Mouse (Mus musculus) kidney, adult 18-20 months (tissue): ENCODE data around the gene Plekhm3.

Experiments
- DNase-seq: peaks from one replicate; pipeline ENCODE4 v3.0.0; 2021

The Plekhm3 gene

DNA sequence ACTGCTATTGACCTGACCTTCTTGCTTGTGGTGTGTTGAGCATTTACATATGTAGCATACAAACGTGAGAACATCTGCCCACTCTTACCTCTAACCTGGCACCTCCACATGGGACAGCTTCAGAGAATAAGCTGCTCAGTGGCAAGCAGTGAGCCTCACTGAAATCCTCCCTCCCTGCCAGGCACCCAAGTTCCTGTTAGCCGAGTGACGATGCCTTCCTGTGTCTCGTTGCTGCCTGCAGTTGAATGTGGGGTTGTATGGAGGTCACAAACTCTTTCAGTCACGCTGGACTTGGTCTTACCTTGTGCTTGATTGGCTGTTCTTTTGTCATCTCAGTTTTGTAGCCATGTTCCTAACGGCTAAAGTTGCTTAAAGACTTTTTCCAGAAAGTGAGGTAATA lies 133.1 kb downstream of the Plekhm3 start:
- no peak for DNase-seq

GRCm38 (mm10) chr1:64817709-64818108 lies 138.9 kb downstream of the Plekhm3 start:
- DNase-seq, result no peak

DNA sequence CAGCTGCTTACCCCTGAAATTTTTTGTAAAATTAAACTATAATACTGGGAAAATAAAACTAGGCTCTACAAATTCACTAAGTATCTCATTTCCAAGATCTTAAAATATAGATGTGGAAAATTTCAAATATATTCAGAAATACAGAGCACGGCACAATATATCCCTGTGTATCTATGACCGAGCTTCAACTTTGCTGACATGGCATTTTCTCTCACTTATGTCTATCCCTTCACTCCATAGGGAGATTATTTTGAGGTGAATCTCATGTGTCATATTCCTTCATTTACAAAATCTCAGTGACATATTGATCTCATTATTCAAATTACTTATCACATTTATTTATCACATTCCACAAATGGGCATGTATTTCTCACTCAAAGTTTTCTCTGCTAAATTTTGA lies 143.4 kb downstream of the Plekhm3 start:
- DNase-seq, result no peak

DNA sequence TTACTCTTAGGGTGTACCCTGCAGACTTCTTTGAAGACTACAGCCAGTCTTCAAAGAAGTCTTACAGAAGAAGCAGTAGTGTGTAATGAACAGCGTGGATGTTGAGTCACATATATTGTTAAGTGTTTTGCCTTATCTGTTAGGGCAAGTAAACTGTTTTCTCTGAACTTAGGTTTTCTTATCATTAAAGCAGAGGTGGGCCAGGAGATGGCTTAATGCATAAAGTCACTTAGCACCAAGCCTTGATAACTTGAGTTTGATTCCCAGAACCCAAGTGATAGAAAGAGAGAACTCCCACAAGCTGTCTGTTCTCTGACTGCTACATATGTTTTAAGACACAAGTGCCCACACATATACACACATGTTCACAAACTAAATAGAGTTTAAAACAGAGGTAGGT lies 144.7 kb downstream of the Plekhm3 start:
- DNase-seq, result no peak

DNA sequence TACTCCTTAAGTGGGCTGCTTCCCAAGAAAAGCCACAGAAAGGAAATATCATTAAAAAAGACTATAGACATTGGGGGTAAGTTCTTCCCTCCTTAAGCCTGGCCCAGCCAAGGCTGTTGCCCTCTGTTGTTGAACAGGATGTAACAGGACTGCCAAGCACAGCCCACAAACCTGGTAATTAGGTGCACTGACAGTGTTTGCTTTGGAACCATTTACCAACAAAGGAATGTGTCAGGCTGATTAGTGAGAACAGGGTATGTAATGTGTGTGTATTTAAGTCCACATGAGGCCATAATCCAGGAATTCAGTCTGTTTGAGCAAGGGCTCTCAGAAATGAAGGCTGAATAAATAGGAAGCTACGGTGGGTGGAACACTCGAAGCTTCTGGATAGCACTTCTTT lies 147.5 kb downstream of the Plekhm3 start:
- peak; percentile 29 for DNase-seq

DNA sequence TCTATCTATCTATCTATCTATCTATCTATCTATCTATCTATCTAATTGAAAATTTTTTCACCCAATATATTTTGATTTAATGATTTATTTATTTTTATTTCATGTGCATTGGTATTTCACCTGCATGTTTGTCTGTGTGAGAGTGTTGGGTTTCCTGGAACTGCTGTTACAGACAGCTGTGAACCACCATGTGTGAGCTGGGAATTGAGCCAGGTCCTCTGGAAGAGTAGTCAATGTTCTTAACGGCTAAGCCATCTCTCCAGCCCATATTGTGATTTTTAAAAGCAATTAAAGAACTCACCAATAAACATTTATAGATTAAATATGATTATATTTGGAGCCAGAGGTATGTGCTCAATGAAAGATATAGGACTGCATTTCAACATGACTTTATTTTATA lies 148.9 kb downstream of the Plekhm3 start:
- no peak for DNase-seq

DNA sequence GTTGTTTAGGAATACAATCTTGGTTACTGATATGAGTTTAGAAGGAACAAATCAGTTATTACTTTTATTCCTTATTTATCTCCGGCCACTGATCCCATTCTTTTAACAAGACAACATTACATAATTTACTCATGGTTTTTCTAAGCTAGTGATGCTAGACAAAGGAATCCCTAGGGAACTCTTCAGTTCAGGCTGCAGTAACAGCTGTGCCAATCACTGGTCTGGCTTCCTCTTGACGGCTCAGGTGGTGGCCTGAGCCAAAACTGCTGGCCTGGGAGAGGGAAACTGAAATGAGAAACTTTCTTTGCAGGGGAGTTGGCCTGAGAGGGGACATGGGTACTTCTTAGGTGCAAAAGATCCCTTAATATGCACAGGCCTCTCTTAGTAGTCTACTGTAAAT lies 151.4 kb downstream of the Plekhm3 start:
- no peak for DNase-seq

DNA sequence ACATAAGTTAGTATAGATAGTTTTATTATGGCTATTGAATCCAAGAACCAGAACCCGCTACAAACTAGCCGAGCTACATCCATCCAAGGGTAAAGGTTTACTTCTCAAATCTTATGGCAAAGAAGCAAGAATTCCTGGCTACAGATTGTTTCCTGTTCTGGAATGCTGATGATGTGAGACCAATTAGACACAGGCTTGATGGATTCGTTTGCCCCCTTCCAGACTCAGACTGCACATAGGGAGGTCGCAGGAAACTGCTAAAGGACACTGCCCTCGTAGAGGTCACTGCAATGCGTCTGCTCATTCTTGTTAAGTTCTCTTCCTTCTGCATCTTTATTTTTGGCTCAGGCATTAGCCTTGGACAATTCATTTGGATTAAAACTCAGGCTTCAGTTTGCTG lies 154.0 kb downstream of the Plekhm3 start:
- no peak for DNase-seq

DNA sequence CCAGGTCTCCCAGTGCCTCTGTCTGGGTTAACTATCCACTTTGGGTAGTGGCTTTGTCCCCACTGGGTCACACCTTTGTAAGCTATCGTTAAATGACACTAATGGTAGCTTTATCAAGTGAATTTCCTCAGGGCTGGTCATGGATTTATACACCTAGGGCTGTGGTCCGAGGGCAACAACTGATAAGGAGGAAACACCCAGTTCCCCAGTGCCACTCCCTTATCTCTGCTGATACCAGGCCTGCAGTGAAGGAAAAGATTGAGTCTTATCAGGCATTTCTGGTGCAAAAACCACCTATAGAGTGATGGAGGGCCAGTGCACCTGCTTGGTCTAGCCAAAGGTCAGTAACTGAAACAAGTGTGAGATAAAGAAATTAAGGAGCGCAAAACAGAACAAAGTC lies 159.0 kb downstream of the Plekhm3 start:
- DNase-seq, result no peak

DNA sequence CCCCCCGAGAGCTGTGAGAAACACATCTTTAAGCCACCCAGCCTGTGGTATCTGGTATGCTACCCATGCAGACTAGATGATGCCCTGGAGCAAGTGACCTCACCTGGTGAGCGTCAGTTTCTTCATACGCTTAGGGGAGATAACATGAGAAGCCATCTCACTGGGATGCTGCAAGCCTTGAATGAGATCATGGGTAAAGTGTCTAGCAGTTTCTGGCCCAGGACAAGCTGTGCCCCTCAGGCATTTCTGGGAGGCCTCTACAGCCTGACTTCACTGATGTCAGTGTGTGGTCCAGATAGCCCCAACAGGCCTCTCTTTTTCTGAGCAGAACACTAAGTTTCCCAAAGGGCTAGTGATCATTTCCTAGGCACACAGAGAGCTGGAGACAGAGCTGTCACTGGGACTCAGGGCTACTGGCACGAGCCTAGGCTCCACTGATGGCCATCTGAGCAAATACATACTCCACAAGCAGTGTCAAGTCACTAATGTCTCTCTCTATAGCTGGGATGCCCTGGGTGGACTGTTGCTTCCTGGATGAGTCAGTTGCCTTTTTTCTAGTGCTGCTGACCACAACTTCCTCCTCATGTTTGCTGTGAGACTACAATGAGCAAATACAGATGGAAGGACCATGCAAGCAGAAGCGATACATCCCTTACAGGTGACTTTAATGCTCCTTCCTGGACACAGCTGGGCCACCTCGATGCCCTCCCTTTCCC lies 159.6 kb downstream of the Plekhm3 start:
- no peak for DNase-seq

DNA sequence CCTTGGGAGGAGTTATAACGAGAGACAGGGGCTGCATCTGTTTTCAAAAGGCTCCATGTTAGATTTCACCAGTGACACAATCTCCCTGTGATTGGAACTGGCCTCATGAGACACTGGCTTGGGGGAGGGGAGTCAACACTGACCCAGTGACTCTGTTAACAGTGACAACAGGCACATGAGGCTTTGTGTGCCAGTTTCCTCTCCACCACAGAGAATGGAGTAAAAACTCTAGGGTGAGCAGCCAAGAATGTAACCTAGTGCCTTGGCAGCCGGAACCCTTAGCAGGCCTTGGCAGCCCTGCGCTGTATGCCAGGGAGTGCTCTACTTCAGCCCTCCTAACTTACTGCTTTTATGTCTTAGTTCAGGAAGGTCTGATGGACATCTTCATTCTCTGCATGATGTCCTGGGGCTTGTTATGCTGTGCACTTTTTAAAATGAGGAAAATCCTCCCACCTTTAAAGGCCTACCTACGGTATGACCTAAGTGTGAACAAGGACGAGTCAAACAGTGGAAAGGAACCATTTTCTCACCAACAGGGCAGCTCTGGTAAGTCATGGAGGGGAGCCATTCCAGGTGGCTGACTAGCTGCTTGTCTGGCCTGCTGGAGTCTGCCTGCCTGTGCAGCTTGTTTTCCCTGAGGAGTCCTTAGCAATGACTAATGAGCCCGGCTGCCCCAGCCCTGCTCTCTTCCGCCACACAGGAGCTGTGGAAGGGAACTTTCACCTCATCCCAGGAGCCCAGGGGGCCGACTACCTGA lies 161.2 kb downstream of the Plekhm3 start:
- no peak for DNase-seq

- peak; percentile 19 for DNase-seq
Observed at GRCm38 (mm10) chr1:64794096-64794495, 162.5 kb downstream of the Plekhm3 start.

DNA sequence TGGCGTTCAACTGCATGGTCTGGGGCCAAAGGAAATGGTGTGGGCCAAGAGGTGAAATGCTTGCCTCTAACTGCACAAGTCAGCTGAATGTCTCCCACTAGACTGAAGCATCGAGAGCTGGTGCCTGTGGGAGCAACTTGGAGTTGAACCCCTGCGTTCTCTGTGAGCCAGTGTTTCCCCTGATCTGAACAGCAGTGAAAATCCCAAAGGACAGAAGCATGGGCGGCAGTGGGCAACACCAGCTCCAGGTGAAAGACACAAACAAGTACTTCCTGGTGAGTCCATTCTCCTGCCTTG lies 163.4 kb downstream of the Plekhm3 start:
- no peak for DNase-seq

DNA sequence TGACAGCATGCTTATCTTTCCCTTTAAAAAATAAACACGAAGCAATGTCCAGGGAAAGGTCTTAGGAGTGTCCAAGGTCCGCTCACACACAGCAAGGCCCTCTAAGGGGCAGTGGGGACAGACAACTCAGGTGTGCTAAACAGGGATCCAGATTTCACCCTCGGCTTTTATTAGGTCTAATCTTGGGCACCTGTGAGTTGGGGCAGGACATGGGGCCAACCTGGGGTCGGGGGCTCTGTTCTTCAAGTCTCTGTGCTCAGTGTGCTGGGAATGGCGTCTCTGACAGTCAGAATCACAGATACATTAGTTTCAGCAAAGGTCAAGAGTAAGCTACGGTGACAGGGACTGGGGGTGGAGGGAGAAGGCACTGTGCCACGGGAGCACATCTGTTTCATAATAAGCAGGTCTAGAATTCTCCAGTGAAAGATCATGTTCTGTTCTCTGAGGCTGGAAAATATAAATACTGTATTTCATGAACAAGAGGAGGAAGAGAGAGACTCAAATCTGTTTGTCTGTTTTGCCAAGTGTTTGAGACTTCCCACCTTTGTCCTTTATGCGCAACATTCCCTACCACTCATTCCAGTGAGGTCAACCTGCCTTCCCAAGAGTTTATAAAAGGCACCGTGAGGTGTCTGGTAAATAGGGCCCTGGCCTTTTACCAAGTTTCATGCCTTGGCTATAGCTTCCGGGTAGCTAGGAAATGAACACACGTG lies 163.9 kb downstream of the Plekhm3 start:
- DNase-seq, result peak; percentile 29

- peak; percentile 46 for DNase-seq
Observed at GRCm38 (mm10) chr1:64791826-64792225, 164.8 kb downstream of the Plekhm3 start.

GRCm38 (mm10) chr1:64790806-64791790 lies 165.5 kb downstream of the Plekhm3 start:
- peak; percentile 29 for DNase-seq

DNA sequence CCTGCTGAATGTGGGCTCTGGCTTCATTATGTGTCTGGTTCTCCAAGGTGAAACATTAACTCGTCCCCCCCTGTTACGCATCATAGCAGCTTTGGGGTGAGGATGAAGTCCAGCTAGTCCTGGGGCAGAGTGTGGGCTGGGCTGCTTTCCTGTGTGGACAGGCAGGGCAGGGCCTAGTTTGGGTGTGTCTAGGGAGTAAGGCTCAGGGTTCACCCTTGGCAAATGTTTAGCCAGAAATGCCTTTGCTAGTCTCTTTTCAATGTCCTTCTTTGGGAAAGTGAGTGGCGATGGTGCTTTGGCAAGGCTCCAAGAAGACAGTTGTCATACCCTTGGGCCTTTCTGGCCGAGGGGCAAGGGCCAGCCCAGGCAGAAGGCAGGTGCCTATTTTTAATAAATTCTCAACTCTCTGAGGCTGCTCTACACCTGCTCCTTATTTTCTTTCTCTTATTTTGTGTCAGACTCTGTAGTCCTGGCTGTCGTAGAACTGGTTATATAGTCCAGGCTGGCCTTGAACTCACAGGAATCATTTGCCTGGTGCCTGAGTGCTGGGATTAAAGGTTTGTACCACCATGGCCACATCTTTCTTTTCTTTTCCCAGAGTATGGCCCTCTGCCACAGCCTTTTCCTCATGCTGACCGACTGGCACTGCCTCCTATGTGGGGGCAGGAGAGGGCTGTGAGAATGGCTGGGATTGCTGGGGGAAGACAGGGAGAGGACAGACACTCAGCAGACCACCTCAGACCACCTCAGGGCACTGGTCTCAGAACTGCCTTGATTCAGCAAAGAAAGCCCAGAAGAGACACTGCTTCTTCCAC lies 168.7 kb downstream of the Plekhm3 start:
- DNase-seq, result peak; percentile 82

- DNase-seq, result no peak
Observed at GRCm38 (mm10) chr1:64779863-64780262, 176.8 kb downstream of the Plekhm3 start.

DNA sequence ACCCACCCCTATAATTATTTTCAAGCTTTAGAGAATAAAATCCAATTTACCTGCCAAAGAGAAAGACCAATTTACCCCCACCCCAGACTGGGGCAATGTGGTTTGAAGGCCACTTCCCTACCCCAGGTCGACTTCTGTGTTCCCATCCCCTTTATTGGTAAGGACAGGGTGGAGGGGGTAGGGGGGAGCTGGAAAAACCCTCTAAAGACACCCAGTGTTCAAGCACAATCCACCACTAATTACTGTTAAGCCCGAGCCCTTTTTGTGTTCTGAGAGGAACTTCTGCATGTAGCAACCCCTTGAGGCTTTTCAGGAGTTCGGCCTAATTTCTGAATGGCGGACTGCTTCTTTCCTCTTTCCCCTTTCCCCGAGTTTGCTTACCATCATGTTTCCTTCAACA lies 177.2 kb downstream of the Plekhm3 start:
- no peak for DNase-seq

GRCm38 (mm10) chr1:64773305-64773704 lies 183.3 kb downstream of the Plekhm3 start:
- no peak for DNase-seq

DNA sequence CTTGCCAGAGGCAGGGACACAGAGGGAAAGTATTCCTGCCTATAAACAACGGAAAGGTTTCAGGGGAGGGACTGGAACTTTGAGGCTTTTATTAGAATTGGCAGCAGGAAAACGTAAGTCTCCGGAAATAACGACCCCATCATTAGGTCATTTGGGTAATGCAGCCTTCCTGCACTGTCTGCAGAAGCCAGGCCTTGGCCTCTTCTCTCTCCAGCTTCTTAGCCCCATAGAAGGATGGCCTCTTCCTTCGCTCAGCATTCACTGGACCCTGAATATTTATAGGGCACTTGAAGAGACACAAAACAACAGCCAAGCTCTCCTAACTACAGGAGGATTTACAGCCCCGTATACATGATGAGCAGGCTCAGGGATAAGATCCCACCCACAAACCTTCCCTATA lies 186.5 kb downstream of the Plekhm3 start:
- DNase-seq, result no peak

DNA sequence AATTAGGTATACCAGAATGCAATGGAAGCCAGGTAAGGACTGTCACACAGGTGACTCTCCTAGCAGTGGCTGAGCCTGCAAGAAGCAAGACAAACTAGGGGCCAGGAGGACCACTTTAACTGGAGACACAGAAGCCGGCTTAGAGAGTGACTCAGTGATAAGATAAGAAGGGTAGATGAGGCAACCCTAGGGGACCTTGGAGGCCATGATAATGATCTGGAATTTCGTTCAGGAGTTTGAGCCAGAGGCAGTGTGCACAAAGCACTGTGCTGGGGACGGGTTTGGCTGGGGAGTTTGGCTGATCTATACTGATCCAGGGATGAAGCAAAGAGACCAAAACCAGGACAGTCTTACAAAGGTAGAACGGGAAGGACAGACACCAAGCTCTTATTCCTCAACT lies 195.0 kb downstream of the Plekhm3 start:
- DNase-seq, result no peak
